Mouse (Mus musculus): Measurements from ENCODE around the gene Aqp3. TPM values are rescaled to one million over a fixed set of nuclear protein-coding genes. Genes with fewer than 3 reads are reported as not detected.

The Aqp3 gene
- total and polyA plus RNA-seq, 2 experiments, result not detected

DNA sequence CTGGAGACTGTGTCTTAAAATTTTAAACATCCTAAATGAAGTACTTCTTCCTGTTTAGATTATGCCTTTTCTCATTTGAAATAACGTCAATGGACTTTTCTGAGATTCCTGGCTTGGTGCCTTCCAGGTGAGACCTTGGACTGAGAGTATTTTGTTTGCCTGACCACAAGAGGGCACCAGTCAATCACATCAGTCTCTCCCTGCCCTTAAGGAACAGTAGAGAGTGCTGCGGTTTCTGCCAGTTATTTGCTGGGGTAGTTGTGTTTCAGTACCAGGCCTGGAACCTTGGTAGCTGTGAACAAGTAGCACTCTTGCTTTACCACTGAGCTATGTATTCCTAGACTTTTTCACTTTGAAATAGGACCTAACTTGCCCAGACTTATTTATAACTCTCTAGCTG is 31.4 kb upstream of the Aqp3 start:
- Histone ChIP-seq H3K4me3 (ENCODE audit: insufficient read depth, low read depth, low read length) (no peak overlapping the region), H3K27ac (replicated peaks; ENCODE audit: insufficient read depth, low read depth, low read length) (no peak overlapping the region), H3K9ac (ENCODE audit: low read depth, low read length) (no peak overlapping the region), H3K79me2 (ENCODE audit: control insufficient read depth, insufficient read depth, low read length) (no peaks in the 10 kb centered on the region), H3K36me3 (ENCODE audit: control insufficient read depth, insufficient read depth, low read length) (no peaks in the 10 kb centered on the region), H3K27me3 (ENCODE audit: control insufficient read depth, insufficient read depth, low read length) (no peaks in the 10 kb centered on the region), H3K4me1 (ENCODE audit: control insufficient read depth, insufficient read depth, low read length) (0 out of 2 replicates have a peak, but pooled peaks cover under 1% of the 10 kb centered on the region)
- WGBS, result 1% methylated on average over 2 of the region's 2 CpGs
- no peak for TF ChIP-seq POLR2A (IDR thresholded peaks at IDR 0.05; ENCODE audit: extremely low read depth, insufficient read depth, low read length)
- TF ChIP-seq CTCF (IDR thresholded peaks at IDR 0.05; ENCODE audit: low read depth, low read length), result peak; percentile 65
- peak; percentile 76 for DNase-seq (ENCODE audit: extremely low read depth, low read depth, low spot score)

DNA sequence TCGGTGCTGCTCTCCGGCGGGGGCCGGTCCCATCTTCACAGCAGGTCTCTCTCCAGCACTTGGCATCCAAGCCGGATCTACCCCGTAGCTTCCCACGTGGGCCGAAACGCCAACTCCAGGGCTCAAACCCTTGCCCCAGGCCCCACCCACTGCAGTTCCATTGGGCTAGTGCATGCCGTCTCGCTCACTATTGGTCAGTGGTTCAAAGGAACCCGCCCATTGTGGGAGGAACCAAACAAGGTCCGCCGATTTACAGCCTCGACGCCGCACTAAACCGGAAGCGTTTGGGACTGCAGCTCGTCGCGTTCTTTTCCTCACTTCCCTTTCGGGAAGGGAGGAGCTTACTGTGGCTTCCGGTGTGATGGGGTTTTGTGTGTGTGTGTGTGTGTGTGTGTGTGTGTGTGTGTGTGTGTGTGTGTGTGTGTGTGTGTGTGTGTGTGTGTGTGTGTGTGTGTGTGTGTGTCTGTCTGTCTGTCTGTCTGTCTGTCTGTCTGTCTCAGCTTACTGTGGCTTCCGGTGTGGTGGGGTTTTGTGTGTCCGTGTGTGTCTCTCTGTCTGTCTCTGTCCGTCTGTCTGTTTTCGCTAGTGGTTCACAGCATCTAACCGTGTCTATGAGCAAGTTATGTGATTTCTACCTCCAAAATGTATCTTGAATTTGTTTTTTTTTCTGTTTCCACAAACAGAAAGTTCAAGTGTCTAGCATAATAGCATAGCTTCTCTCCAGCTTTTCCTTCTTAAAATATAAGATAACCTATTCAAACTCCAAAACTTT is 26.4 kb upstream of the Aqp3 start, which contains the start of gene Nol6:
Nol6 (minus strand) TSS at position 276 of the 772 bp plus-strand sequence.
- Histone ChIP-seq H3K27me3 (ENCODE audit: control insufficient read depth, insufficient read depth, low read length) (no peaks in the 10 kb centered on the region), H3K79me2 (ENCODE audit: control insufficient read depth, insufficient read depth, low read length) (0 out of 2 replicates have a peak, but pooled peaks cover 4% of the 10 kb centered on the region), H3K4me3 (ENCODE audit: insufficient read depth, low read depth, low read length) (peak within 1 kb of the TSS; percentile 74), H3K4me1 (ENCODE audit: control insufficient read depth, insufficient read depth, low read length) (peaks cover 3% of the 10 kb centered on the region; the same call in 1 of the 2 replicates), H3K9ac (ENCODE audit: low read depth, low read length) (peak within 1 kb of the TSS; percentile 67), H3K36me3 (ENCODE audit: control insufficient read depth, insufficient read depth, low read length) (peaks cover 3% of the 10 kb centered on the region; the same call in 1 of the 2 replicates), H3K27ac (replicated peaks; ENCODE audit: insufficient read depth, low read depth, low read length) (no peak within 1 kb of the TSS)
- peak; percentile 98 for DNase-seq (ENCODE audit: extremely low read depth, low read depth, low spot score)
- under 1% methylated on average over 29 of the region's 29 CpGs for WGBS
- no peak; the same call in 1 of the 2 replicates for TF ChIP-seq POLR2A (IDR thresholded peaks at IDR 0.05; ENCODE audit: extremely low read depth, insufficient read depth, low read length)
- no peak for TF ChIP-seq CTCF (IDR thresholded peaks at IDR 0.05; ENCODE audit: low read depth, low read length)

DNA sequence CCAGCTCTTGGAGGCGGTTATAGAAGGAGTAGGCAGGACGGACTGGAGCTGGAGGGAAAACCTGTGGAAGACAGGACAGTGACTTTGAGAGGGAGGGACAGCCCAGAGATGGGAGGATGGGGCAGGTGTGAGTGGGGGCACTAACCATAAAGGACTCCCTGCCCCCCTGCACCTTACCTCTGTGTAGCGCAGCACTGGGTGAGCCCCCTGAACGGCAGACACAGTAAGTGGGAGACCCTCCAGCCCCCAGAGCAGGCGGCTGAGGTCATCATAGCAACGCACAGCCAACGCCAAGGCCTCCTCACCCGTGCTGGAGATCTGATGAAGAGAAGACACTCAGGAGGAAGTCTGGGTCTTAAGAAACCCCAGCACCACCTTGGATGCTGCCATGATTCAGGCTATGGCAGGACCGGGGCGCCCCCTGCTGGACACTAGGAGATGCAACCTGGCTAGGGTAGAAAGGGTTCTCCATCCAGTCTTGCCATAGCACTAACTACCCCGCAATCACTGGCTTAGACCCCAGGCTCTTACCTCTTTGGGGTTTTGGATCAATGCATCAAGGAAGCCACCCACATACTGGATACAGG is 20.8 kb upstream of the Aqp3 start:
- Histone ChIP-seq H3K36me3 (ENCODE audit: control insufficient read depth, insufficient read depth, low read length) (peaks cover 22% of the 10 kb centered on the region), H3K27ac (replicated peaks; ENCODE audit: insufficient read depth, low read depth, low read length) (no peak overlapping the region), H3K9ac (ENCODE audit: low read depth, low read length) (no peak overlapping the region), H3K27me3 (ENCODE audit: control insufficient read depth, insufficient read depth, low read length) (no peaks in the 10 kb centered on the region), H3K4me3 (ENCODE audit: insufficient read depth, low read depth, low read length) (no peak overlapping the region), H3K4me1 (ENCODE audit: control insufficient read depth, insufficient read depth, low read length) (peaks cover 3% of the 10 kb centered on the region; the same call in 1 of the 2 replicates), H3K79me2 (ENCODE audit: control insufficient read depth, insufficient read depth, low read length) (0 out of 2 replicates have a peak, but pooled peaks cover 4% of the 10 kb centered on the region)
- 73% methylated on average over 11 of the region's 11 CpGs for WGBS
- TF ChIP-seq CTCF (IDR thresholded peaks at IDR 0.05; ENCODE audit: low read depth, low read length) (peak; percentile 87), POLR2A (IDR thresholded peaks at IDR 0.05; ENCODE audit: extremely low read depth, insufficient read depth, low read length) (no peak)
- DNase-seq (ENCODE audit: extremely low read depth, low read depth, low spot score), result no peak

DNA sequence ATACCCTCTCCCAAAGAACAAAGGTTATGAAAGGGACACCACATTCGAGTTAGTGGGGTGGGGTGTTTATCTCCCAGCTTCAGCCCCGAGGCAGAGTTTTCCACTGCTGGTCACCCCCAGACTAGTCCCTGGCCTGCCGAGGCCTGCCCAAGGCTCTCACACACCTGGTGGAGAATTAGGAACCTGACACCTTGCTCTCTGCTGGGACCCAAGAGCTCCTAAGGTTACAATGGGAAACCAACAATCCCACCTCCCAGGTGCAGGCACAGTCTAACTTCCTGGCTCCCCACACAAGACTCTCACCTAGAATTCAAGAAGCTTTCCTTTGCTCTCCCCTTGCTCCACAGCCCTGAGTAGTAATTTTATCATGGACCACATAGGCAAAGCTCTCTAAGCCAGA is 18.8 kb upstream of the Aqp3 start:
- TF ChIP-seq CTCF (IDR thresholded peaks at IDR 0.05; ENCODE audit: low read depth, low read length) (no peak), POLR2A (IDR thresholded peaks at IDR 0.05; ENCODE audit: extremely low read depth, insufficient read depth, low read length) (no peak)
- no peak for DNase-seq (ENCODE audit: extremely low read depth, low read depth, low spot score)
- H3K36me3 ChIP-seq (ENCODE audit: control insufficient read depth, insufficient read depth, low read length), result peaks cover 22% of the 10 kb centered on the region
- no peaks in the 10 kb centered on the region for H3K4me1 ChIP-seq (ENCODE audit: control insufficient read depth, insufficient read depth, low read length)
- H3K4me3 ChIP-seq (ENCODE audit: insufficient read depth, low read depth, low read length), result no peak overlapping the region
- WGBS, result 74% methylated on average over 3 of the region's 3 CpGs
- no peak overlapping the region for H3K9ac ChIP-seq (ENCODE audit: low read depth, low read length)
- H3K27ac ChIP-seq (replicated peaks; ENCODE audit: insufficient read depth, low read depth, low read length), result no peak overlapping the region
- no peaks in the 10 kb centered on the region for H3K79me2 ChIP-seq (ENCODE audit: control insufficient read depth, insufficient read depth, low read length)
- no peaks in the 10 kb centered on the region for H3K27me3 ChIP-seq (ENCODE audit: control insufficient read depth, insufficient read depth, low read length)

DNA sequence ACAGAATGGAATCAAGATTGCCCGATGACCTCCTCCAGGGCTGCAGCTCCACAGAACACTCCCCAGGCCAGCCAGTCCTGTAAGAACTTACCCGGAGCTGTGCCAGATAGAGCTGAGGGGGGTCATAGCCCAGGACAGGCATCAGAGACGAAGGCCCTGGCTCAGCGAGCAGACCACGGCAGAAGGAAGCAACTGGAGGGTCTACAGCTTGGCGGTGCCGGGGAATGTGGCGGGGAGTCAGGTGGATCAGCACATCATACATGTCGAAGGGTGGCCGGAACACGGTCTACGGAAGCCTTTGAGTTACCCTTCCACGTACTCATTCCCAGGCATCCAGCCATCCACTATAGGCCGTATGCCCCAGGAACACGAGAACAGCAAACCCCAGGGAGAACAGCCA is 17.8 kb upstream of the Aqp3 start:
- Histone ChIP-seq H3K4me3 (ENCODE audit: insufficient read depth, low read depth, low read length) (no peak overlapping the region), H3K27ac (replicated peaks; ENCODE audit: insufficient read depth, low read depth, low read length) (no peak overlapping the region), H3K9ac (ENCODE audit: low read depth, low read length) (no peak overlapping the region), H3K79me2 (ENCODE audit: control insufficient read depth, insufficient read depth, low read length) (no peaks in the 10 kb centered on the region), H3K4me1 (ENCODE audit: control insufficient read depth, insufficient read depth, low read length) (no peaks in the 10 kb centered on the region), H3K27me3 (ENCODE audit: control insufficient read depth, insufficient read depth, low read length) (no peaks in the 10 kb centered on the region), H3K36me3 (ENCODE audit: control insufficient read depth, insufficient read depth, low read length) (peaks cover 21% of the 10 kb centered on the region)
- no peak for DNase-seq (ENCODE audit: extremely low read depth, low read depth, low spot score)
- WGBS, result 95% methylated on average over 15 of the region's 15 CpGs
- TF ChIP-seq CTCF (IDR thresholded peaks at IDR 0.05; ENCODE audit: low read depth, low read length) (no peak), POLR2A (IDR thresholded peaks at IDR 0.05; ENCODE audit: extremely low read depth, insufficient read depth, low read length) (no peak)

Data from liver, adult 2 months (tissue).